Mouse (Mus musculus) limb, embryonic 11.5 days (tissue): ENCODE measurements around the gene Plxnd1. TPM values are rescaled to one million over a fixed set of nuclear protein-coding genes. Genes with fewer than 3 reads are reported as not detected.

Source experiments
- ATAC-seq: fragments of 200-750 bp; cut with Nextera tagmentation; 2 replicates; pipeline ENCODE4 v1.8.0; 2017; ENCODE audit warnings: low read depth; ENCODE audit not compliant: insufficient number of reproducible peaks, low FRiP score, low TSS enrichment
- DNase-seq: peaks from one replicate; pipeline ENCODE4 v3.0.0-alpha.2; 2015; ENCODE audit warnings: low spot score
- H3K27ac ChIP-seq: fragments of 300-500 bp; sonication (generic); replicated peaks from 2 replicates; pipeline ENCODE4 v1.5.1; 2014; ENCODE audit warnings: low read depth, mild to moderate bottlenecking, low read length
- H3K27me3 ChIP-seq: fragments of 300-500 bp; sonication (generic); 2 replicates; pipeline ENCODE4 v1.6.1; 2014; ENCODE audit warnings: mild to moderate bottlenecking, low read length, mixed read lengths; ENCODE audit not compliant: control insufficient read depth, insufficient read depth
- H3K36me3 ChIP-seq: fragments of 300-500 bp; sonication (generic); 2 replicates; pipeline ENCODE4 v1.6.1; 2014; ENCODE audit warnings: mild to moderate bottlenecking, low read length, moderate library complexity, mixed read lengths; ENCODE audit not compliant: control insufficient read depth, insufficient read depth
- H3K4me1 ChIP-seq: fragments of 300-500 bp; sonication (generic); 2 replicates; pipeline ENCODE4 v1.6.1; 2014; ENCODE audit warnings: low read length, mixed read lengths; ENCODE audit not compliant: control insufficient read depth, insufficient read depth
- H3K4me2 ChIP-seq: fragments of 300-500 bp; sonication (generic); 2 replicates; pipeline ENCODE4 v1.6.1; 2014; ENCODE audit warnings: low read depth, mild to moderate bottlenecking, moderate library complexity; ENCODE audit not compliant: severe bottlenecking
- H3K4me3 ChIP-seq: fragments of 300-500 bp; sonication (generic); 2 replicates; pipeline ENCODE4 v1.5.1; 2014; ENCODE audit warnings: low read depth, low read length
- H3K9ac ChIP-seq: fragments of 300-500 bp; sonication (generic); 2 replicates; pipeline ENCODE4 v1.6.1; 2014; ENCODE audit warnings: mild to moderate bottlenecking, low read length
- H3K9me3 ChIP-seq: fragments of 300-500 bp; sonication (generic); 2 replicates; pipeline ENCODE4 v1.6.1; 2016; ENCODE audit warnings: low read length; ENCODE audit not compliant: control insufficient read depth
- WGBS: fragments of 180-500 bp; shearing (Covaris S2); extraction: QIAGEN DNeasy Blood & Tissue Kit; methylation state at CpG from one replicate; pipeline ENCODE4 v1.1.7; 2014; 5-methylcytosine and 5-hydroxymethylcytosine counted together
- polyA plus RNA-seq: library from polyadenylated mRNA; unstranded; fragments of >200 nt; fragmentation: Nextera tagmentation; extraction: Ambion mirVana; gene quantifications from 2 replicates; pipeline ENCODE4 v1.2.1, GENCODE M21; 2014

Plxnd1 gene
- polyA plus RNA-seq, 1 experiment from 2014 or later: 19.6 TPM

GRCm38 (mm10) chr6:115927292-115928242 lies 67.2 kb downstream of the Plxnd1 start:
- ATAC-seq (no peak), DNase-seq (no peak)

GRCm38 (mm10) chr6:115926416-115926815 lies 68.4 kb downstream of the Plxnd1 start:
- Histone ChIP-seq H3K4me3 (no peak overlapping the region), H3K9me3 (no peaks in the 10 kb centered on the region), H3K4me1 (peaks cover 27% of the 10 kb centered on the region), H3K27ac (no peak overlapping the region), H3K36me3 (no peaks in the 10 kb centered on the region; the same call in 1 of the 2 replicates), H3K4me2 (0 out of 2 replicates have a peak overlapping the region, but pooled peaks have one; percentile 1), H3K9ac (no peak overlapping the region), H3K27me3 (no peaks in the 10 kb centered on the region)
- WGBS: 23% methylated on average over 10 of the region's 10 CpGs
- DNase-seq: no peak
- no peak for ATAC-seq

More at GRCm38 (mm10) chr6:115927292-115928242, 67.2 kb downstream of the Plxnd1 start:
- Histone ChIP-seq H3K27ac (no peak overlapping the region), H3K4me2 (no peak overlapping the region), H3K4me3 (no peak overlapping the region), H3K27me3 (no peaks in the 10 kb centered on the region), H3K36me3 (no peaks in the 10 kb centered on the region; the same call in 1 of the 2 replicates), H3K9ac (no peak overlapping the region), H3K9me3 (no peaks in the 10 kb centered on the region), H3K4me1 (peaks cover 27% of the 10 kb centered on the region)
- 81% methylated on average over 10 of the region's 10 CpGs for WGBS

- DNase-seq (no peak), ATAC-seq (no peak)
- Histone ChIP-seq H3K9ac (no peak overlapping the region), H3K36me3 (no peaks in the 10 kb centered on the region), H3K27me3 (no peaks in the 10 kb centered on the region), H3K4me2 (no peak overlapping the region), H3K27ac (no peak overlapping the region), H3K4me1 (peaks cover 25% of the 10 kb centered on the region), H3K9me3 (no peaks in the 10 kb centered on the region), H3K4me3 (no peak overlapping the region)
- WGBS: 39% methylated on average over 6 of the region's 6 CpGs
Observed at GRCm38 (mm10) chr6:115924829-115925228, 70.0 kb downstream of the Plxnd1 start.

GRCm38 (mm10) chr6:115919876-115920275 lies 74.9 kb downstream of the Plxnd1 start:
- H3K4me2 ChIP-seq: no peak overlapping the region
- no peak overlapping the region for H3K4me3 ChIP-seq
- H3K4me1 ChIP-seq: peaks cover 5% of the 10 kb centered on the region; the same call in 1 of the 2 replicates
- H3K36me3 ChIP-seq: 0 out of 2 replicates have a peak, but pooled peaks cover 2% of the 10 kb centered on the region
- no peak overlapping the region for H3K27ac ChIP-seq
- no peak for ATAC-seq
- DNase-seq: no peak
- whole genome bisulfite sequencing: 94% methylated on average over 5 of the region's 5 CpGs
- H3K9me3 ChIP-seq: no peaks in the 10 kb centered on the region
- H3K27me3 ChIP-seq: no peaks in the 10 kb centered on the region
- H3K9ac ChIP-seq: no peak overlapping the region

GRCm38 (mm10) chr6:115918615-115919014 lies 76.2 kb downstream of the Plxnd1 start:
- Histone ChIP-seq H3K9me3 (no peaks in the 10 kb centered on the region), H3K27me3 (no peaks in the 10 kb centered on the region), H3K4me3 (no peak overlapping the region), H3K27ac (no peak overlapping the region), H3K36me3 (0 out of 2 replicates have a peak, but pooled peaks cover 2% of the 10 kb centered on the region), H3K4me1 (no peaks in the 10 kb centered on the region; the same call in 1 of the 2 replicates), H3K4me2 (no peak overlapping the region), H3K9ac (no peak overlapping the region)
- DNase-seq (no peak), ATAC-seq (no peak)
- WGBS: 67% methylated on average over 1 of the region's 1 CpGs

- Histone ChIP-seq H3K9ac (no peak overlapping the region), H3K36me3 (0 out of 2 replicates have a peak, but pooled peaks cover 2% of the 10 kb centered on the region), H3K4me2 (no peak overlapping the region), H3K4me3 (no peak overlapping the region), H3K27ac (no peak overlapping the region), H3K4me1 (no peaks in the 10 kb centered on the region), H3K9me3 (no peaks in the 10 kb centered on the region), H3K27me3 (no peaks in the 10 kb centered on the region)
- ATAC-seq (no peak), DNase-seq (no peak)
- WGBS: 88% methylated on average over 5 of the region's 5 CpGs
Observed at GRCm38 (mm10) chr6:115916611-115917010, 78.2 kb downstream of the Plxnd1 start.

GRCm38 (mm10) chr6:115915601-115916445 lies 79.0 kb downstream of the Plxnd1 start:
- Histone ChIP-seq H3K4me2 (no peak overlapping the region), H3K9me3 (no peaks in the 10 kb centered on the region), H3K9ac (no peak overlapping the region), H3K27ac (no peak overlapping the region), H3K27me3 (no peaks in the 10 kb centered on the region), H3K4me3 (no peak overlapping the region), H3K4me1 (no peaks in the 10 kb centered on the region), H3K36me3 (0 out of 2 replicates have a peak, but pooled peaks cover 2% of the 10 kb centered on the region)
- no peak for DNase-seq
- WGBS: 57% methylated on average over 17 of the region's 17 CpGs
- no peak for ATAC-seq
